18 mouse cellular contexts compared by ENCODE assay signal in the genomic region with DNA sequence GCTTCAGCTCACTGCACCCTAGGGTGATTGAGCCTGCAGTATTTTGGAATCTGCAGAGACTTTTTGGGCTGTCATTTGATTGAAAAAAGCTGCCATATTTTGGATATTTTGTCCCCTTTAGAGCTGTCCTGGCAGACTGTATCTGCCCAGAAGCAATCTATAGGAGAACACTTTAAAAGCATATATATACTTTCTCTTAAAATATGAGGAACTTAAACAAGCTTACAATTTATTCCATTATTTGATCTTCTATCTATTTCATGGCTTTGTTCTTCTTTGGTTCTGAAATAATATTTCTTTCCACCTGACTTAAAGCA. TPM values are rescaled to one million over a fixed set of nuclear protein-coding genes. Genes with fewer than 3 reads are reported as not detected.
A peak's percentile ranks its signal among the peaks of the same experiment; 100 is the strongest.
DNase-seq lines count a peak whose midpoint lies in the region; ATAC-seq and TF ChIP-seq lines count a peak whose summit lies in the region.
"Had no signal": no experiment of that assay in that cellular context is flagged by ENCODE, and none has a peak within 500 bp of the region (broad histone marks: within the 10 kb centered on the region; RNA-seq: fewer than 3 reads in every experiment).

No protein-coding gene starts in this region.

- no peak overlapping the region for H3K4me3 ChIP-seq in gastrocnemius, adult 2 months
- no peak overlapping the region for H3K4me3 ChIP-seq in layer of hippocampus, adult 2 months
- no peak overlapping the region for H3K4me3 ChIP-seq in midbrain, embryonic 14.5 days (replicated peaks; ENCODE audit: low read depth, low read length)
- H3K4me3 ChIP-seq in midbrain, embryonic 11.5 days (ENCODE audit: low read depth, low read length) = no peak overlapping the region
- H3K4me3 ChIP-seq: embryonic facial prominence, embryonic 13.5 days; erythroblast, embryonic 14.5 days; forebrain, embryonic 13.5 days; heart, embryonic 10.5 days; heart, embryonic 15.5 days; kidney, embryonic 15.5 days; limb, embryonic 13.5 days had no signal

- no peak for TF ChIP-seq CTCF in gastrocnemius, adult 2 months (IDR thresholded peaks at IDR 0.05)
- no peak for TF ChIP-seq CTCF in layer of hippocampus, adult 2 months (conservative IDR thresholded peaks at IDR 0.05)

- intact Hi-C loops in gastrocnemius, adult 2 months (cut with DNase I) = loop anchor here (1.0 to 5.0 kb wide), 3 partner anchors 506 to 1088 kb away; no protein-coding TSS in a partner anchor

- no peaks in the 10 kb centered on the region for H3K9me3 ChIP-seq in midbrain, embryonic 14.5 days (ENCODE audit: control insufficient read depth, low read length)
- no peaks in the 10 kb centered on the region for H3K9me3 ChIP-seq in midbrain, embryonic 11.5 days (ENCODE audit: control insufficient read depth, low read length)
- H3K9me3 ChIP-seq: embryonic facial prominence, embryonic 13.5 days; forebrain, embryonic 13.5 days; heart, embryonic 10.5 days; heart, embryonic 15.5 days; kidney, embryonic 15.5 days; limb, embryonic 13.5 days had no signal

- no peaks in the 10 kb centered on the region for H3K27me3 ChIP-seq in midbrain, embryonic 14.5 days (ENCODE audit: control insufficient read depth, insufficient read depth, low read length)
- no peaks in the 10 kb centered on the region for H3K27me3 ChIP-seq in midbrain, embryonic 11.5 days (ENCODE audit: control insufficient read depth, insufficient read depth, low read length)
- H3K27me3 ChIP-seq: embryonic facial prominence, embryonic 13.5 days; forebrain, embryonic 13.5 days; heart, embryonic 15.5 days; kidney, embryonic 15.5 days had no signal

- H3K4me2 ChIP-seq in midbrain, embryonic 14.5 days (ENCODE audit: low read length) = no peak overlapping the region
- H3K4me2 ChIP-seq in midbrain, embryonic 11.5 days = no peak overlapping the region
- H3K4me2 ChIP-seq: embryonic facial prominence, embryonic 13.5 days; forebrain, embryonic 13.5 days; heart, embryonic 15.5 days; kidney, embryonic 15.5 days; limb, embryonic 13.5 days; liver, embryonic 11.5 days had no signal

- 0 out of 2 replicates have a peak, but pooled peaks cover 5% of the 10 kb centered on the region for H3K4me1 ChIP-seq in midbrain, embryonic 14.5 days (ENCODE audit: control insufficient read depth, insufficient read depth, low read length)
- H3K4me1 ChIP-seq in midbrain, embryonic 11.5 days (ENCODE audit: control insufficient read depth, insufficient read depth, low read length) = no peaks in the 10 kb centered on the region
- H3K4me1 ChIP-seq: heart, embryonic 10.5 days; kidney, embryonic 15.5 days; limb, embryonic 13.5 days had no signal

- 0 out of 2 replicates have a peak overlapping the region, but pooled peaks have one; percentile 16 for H3K27ac ChIP-seq in gastrocnemius, adult 2 months
- peak overlapping the region; percentile 49 for H3K27ac ChIP-seq in layer of hippocampus, adult 2 months
- H3K27ac ChIP-seq in midbrain, embryonic 14.5 days (replicated peaks; ENCODE audit: low read depth, low read length) = no peak overlapping the region
- no peak overlapping the region for H3K27ac ChIP-seq in midbrain, embryonic 11.5 days (ENCODE audit: low read depth, low read length)
- H3K27ac ChIP-seq: embryonic facial prominence, embryonic 13.5 days; forebrain, embryonic 13.5 days; heart, embryonic 10.5 days; heart, embryonic 15.5 days; kidney, embryonic 15.5 days; limb, embryonic 13.5 days had no signal

- no peak for DNase-seq in gastrocnemius, adult 2 months
- DNase-seq in gastrocnemius, adult 18-20 months (ENCODE audit: low spot score) = no peak
- DNase-seq in layer of hippocampus, adult 2 months (ENCODE audit: low spot score in 2 of 2) = no peak
- DNase-seq in layer of hippocampus, adult 9-11 months = no peak
- no peak for DNase-seq in midbrain, embryonic 14.5 days
- DNase-seq in midbrain, embryonic 11.5 days (ENCODE audit: low spot score, missing footprints) = no peak
- DNase-seq in heart, adult 9 months (ENCODE audit: low spot score in 2 of 2) = no peak
- DNase-seq: B cell, adult 2 months; spleen, adult 18-20 months; thymus, adult 2 months had no signal

- no peak overlapping the region for H3K9ac ChIP-seq in midbrain, embryonic 14.5 days (replicated peaks; ENCODE audit: low read length)
- H3K9ac ChIP-seq in midbrain, embryonic 11.5 days (ENCODE audit: low read length) = no peak overlapping the region
- H3K9ac ChIP-seq: embryonic facial prominence, embryonic 13.5 days; forebrain, embryonic 13.5 days; heart, embryonic 15.5 days; kidney, embryonic 15.5 days; limb, embryonic 13.5 days had no signal

- no peaks in the 10 kb centered on the region for H3K36me3 ChIP-seq in midbrain, embryonic 14.5 days (ENCODE audit: control insufficient read depth, insufficient read depth, low read length)
- no peaks in the 10 kb centered on the region for H3K36me3 ChIP-seq in midbrain, embryonic 11.5 days (ENCODE audit: control insufficient read depth, insufficient read depth, low read length)
- H3K36me3 ChIP-seq: embryonic facial prominence, embryonic 13.5 days; heart, embryonic 10.5 days; heart, embryonic 15.5 days; kidney, embryonic 15.5 days; limb, embryonic 13.5 days had no signal

- ATAC-seq in midbrain, embryonic 14.5 days (ENCODE audit: low FRiP score, low TSS enrichment) = peak; percentile 14; the same call in 1 of the 2 replicates
- ATAC-seq in midbrain, embryonic 11.5 days (ENCODE audit: low FRiP score) = no peak

RNA-seq across cellular contexts. Expression of a gene that starts 11.4 kb away (rescaled TPM):
- 10 to 100 TPM in 1 of 2 experiments, 1 to 10 TPM in 1; 5.7 to 10.4 TPM for total RNA-seq in gastrocnemius, adult 2 months (2021)
- 10 to 100 TPM in 1 of 2 experiments, 1 to 10 TPM in 1; 8.4 to 11.2 TPM for total RNA-seq in gastrocnemius, adult 18-20 months (2021)
- 10 to 100 TPM; 50.0 to 58.7 TPM for total RNA-seq in layer of hippocampus, adult 2 months (2021)
- polyA plus RNA-seq in midbrain, embryonic 14.5 days (2014; fragmentation: Nextera tagmentation; extraction: Ambion mirVana) = 24.9 and 26.9 TPM in 2 replicates
- polyA plus RNA-seq in midbrain, embryonic 11.5 days (2014; fragmentation: Nextera tagmentation; extraction: Ambion mirVana) = 11.1 and 12.2 TPM in 2 replicates

Comparison
In these comparisons a context has a peak if more than half of its experiments do, and no peak if none do; other contexts are left out.
1. H3K27ac ChIP-seq: peak in gastrocnemius, adult 2 months (single experiment) and layer of hippocampus, adult 2 months (single experiment); none in midbrain, embryonic 14.5 days (single experiment) and midbrain, embryonic 11.5 days (single experiment).
2. RNA of a gene that starts 11.4 kb away (total RNA-seq): 50.0 to 58.7 TPM in layer of hippocampus, adult 2 months; 8.4 to 11.2 TPM in gastrocnemius, adult 18-20 months and 5.7 to 10.4 TPM in gastrocnemius, adult 2 months; every median in the first group is over 4 times any median in the second.